Mouse (Mus musculus): ENCODE data around the gene Opn1mw. TPM values are rescaled to one million over a fixed set of nuclear protein-coding genes. Genes with fewer than 3 reads are reported as not detected.
"Not testable (repeated sequence)": the region's sequence is repeated elsewhere in the genome, so short reads cannot be mapped to it uniquely, and the experiment has no call there.

Opn1mw gene
- under 1 TPM in 1 of 2 experiments, not detected in 1; 0.62 TPM for total RNA-seq (2021)

GRCm38 (mm10) chrX:74127164-74127563, at the start of gene Opn1mw:
TSS of gene Opn1mw (plus strand) at chrX:74127464.
- no peak for DNase-seq (ENCODE audit: extremely low spot score in 1 of 2, low spot score in 1 of 2)

- DNase-seq (ENCODE audit: extremely low spot score in 1 of 2, low spot score in 1 of 2): peak in 1 of 2 experiments; percentile 2
Measured at GRCm38 (mm10) chrX:74084276-74084837, 42.9 kb upstream of the Opn1mw start.

- DNase-seq (ENCODE audit: extremely low spot score in 1 of 2, low spot score in 1 of 2): peak; percentile 60 to 64
Measured at GRCm38 (mm10) chrX:74084946-74085498, 42.2 kb upstream of the Opn1mw start.

GRCm38 (mm10) chrX:74085601-74086038, 41.6 kb upstream of the Opn1mw start:
- DNase-seq (ENCODE audit: extremely low spot score in 1 of 2, low spot score in 1 of 2): peak; percentile 82 to 83

GRCm38 (mm10) chrX:74095130-74095529, 32.1 kb upstream of the Opn1mw start:
- DNase-seq (ENCODE audit: extremely low spot score in 1 of 2, low spot score in 1 of 2): no peak

GRCm38 (mm10) chrX:74103457-74104188, 23.6 kb upstream of the Opn1mw start:
- DNase-seq (ENCODE audit: extremely low spot score in 1 of 2, low spot score in 1 of 2): no peak

GRCm38 (mm10) chrX:74105916-74106315, 21.3 kb upstream of the Opn1mw start:
- no peak for DNase-seq (ENCODE audit: extremely low spot score in 1 of 2, low spot score in 1 of 2)

- no peak for DNase-seq (ENCODE audit: extremely low spot score in 1 of 2, low spot score in 1 of 2)
Measured at GRCm38 (mm10) chrX:74108747-74109146, 18.5 kb upstream of the Opn1mw start.

GRCm38 (mm10) chrX:74114036-74114435, 13.2 kb upstream of the Opn1mw start:
- no peak for DNase-seq (ENCODE audit: extremely low spot score in 1 of 2, low spot score in 1 of 2)

- peak; percentile 11 to 50 for DNase-seq (ENCODE audit: extremely low spot score in 1 of 2, low spot score in 1 of 2)
Measured at GRCm38 (mm10) chrX:74115511-74115910, 11.8 kb upstream of the Opn1mw start.

- DNase-seq (ENCODE audit: extremely low spot score in 1 of 2, low spot score in 1 of 2): no peak
Measured at GRCm38 (mm10) chrX:74124975-74125374, 2.3 kb upstream of the Opn1mw start.

GRCm38 (mm10) chrX:74135263-74135662, 8.0 kb downstream of the Opn1mw start, which contains the start of gene Mecp2:
TSS of gene Mecp2 (minus strand) at chrX:74135363.
- DNase-seq (ENCODE audit: extremely low spot score in 1 of 2, low spot score in 1 of 2): not testable (repeated sequence)

- DNase-seq (ENCODE audit: extremely low spot score in 1 of 2, low spot score in 1 of 2): no peak
Measured at GRCm38 (mm10) chrX:74167738-74168137, 40.5 kb downstream of the Opn1mw start, which contains the start of gene Tex28. TSS of gene Tex28 (minus strand) at chrX:74167838.

GRCm38 (mm10) chrX:74176959-74177358, 49.7 kb downstream of the Opn1mw start, which contains the start of gene Tktl1:
TSS of gene Tktl1 (plus strand) at chrX:74177259.
- no peak for DNase-seq (ENCODE audit: extremely low spot score in 1 of 2, low spot score in 1 of 2)

Other genes with a start within 250 kb of the Opn1mw start
- not detected for gene Avpr2, start 235.4 kb upstream of the Opn1mw start, total RNA-seq (2021)
- 100 to 1,000 TPM; 125 to 140 TPM for gene L1cam, start 231.4 kb upstream of the Opn1mw start, total RNA-seq (2021)
- gene Arhgap4, start 205.6 kb upstream of the Opn1mw start, total RNA-seq (2021): 1 to 10 TPM; 4.7 to 5.8 TPM
- 10 to 100 TPM; 57.6 to 62.8 TPM for gene Naa10, start 205.5 kb upstream of the Opn1mw start, total RNA-seq (2021)
- 1 to 10 TPM; 3.6 to 4.2 TPM for gene Renbp, start 196.6 kb upstream of the Opn1mw start, total RNA-seq (2021)
- 10 to 100 TPM; 65.8 to 80.9 TPM for gene Hcfc1, start 161.1 kb upstream of the Opn1mw start, total RNA-seq (2021)
- 10 to 100 TPM; 46.9 to 59.1 TPM for gene Irak1, start 103.5 kb upstream of the Opn1mw start, total RNA-seq (2021)
- gene Mecp2, start 7.9 kb downstream of the Opn1mw start, total RNA-seq (2021): 10 to 100 TPM; 75.6 to 88.8 TPM
- gene Tex28, start 40.4 kb downstream of the Opn1mw start, total RNA-seq (2021): not detected
- under 1 TPM in 1 of 2 experiments, not detected in 1; 0.10 TPM for gene Tktl1, start 49.8 kb downstream of the Opn1mw start, total RNA-seq (2021)
- gene Flna, start 122.4 kb downstream of the Opn1mw start, total RNA-seq (2021): 100 to 1,000 TPM in 1 of 2 experiments, 10 to 100 TPM in 1; 82.6 to 124 TPM
- gene Emd, start 127.2 kb downstream of the Opn1mw start, total RNA-seq (2021): 10 to 100 TPM; 35.1 to 36.5 TPM
- 100 to 1,000 TPM; 171 TPM for gene Rpl10, start 143.3 kb downstream of the Opn1mw start, total RNA-seq (2021)
- 10 to 100 TPM; 48.8 to 64.9 TPM for gene Taz, start 154.4 kb downstream of the Opn1mw start, total RNA-seq (2021)
- 1 to 10 TPM; 1.8 to 2.6 TPM for gene Dnase1l1, start 154.9 kb downstream of the Opn1mw start, total RNA-seq (2021)
- gene Atp6ap1, start 169.6 kb downstream of the Opn1mw start, total RNA-seq (2021): 100 to 1,000 TPM; 333 to 352 TPM
- 100 to 1,000 TPM; 631 to 685 TPM for gene Gdi1, start 177.5 kb downstream of the Opn1mw start, total RNA-seq (2021)
- 10 to 100 TPM; 27.2 to 32.3 TPM for gene Fam50a, start 185.6 kb downstream of the Opn1mw start, total RNA-seq (2021)
- gene Plxna3, start 201.6 kb downstream of the Opn1mw start, total RNA-seq (2021): 10 to 100 TPM; 23.9 to 40.3 TPM
- 10 to 100 TPM; 26.9 to 31.2 TPM for gene Lage3, start 226.2 kb downstream of the Opn1mw start, total RNA-seq (2021)
- 10 to 100 TPM; 70.0 to 73.0 TPM for gene Ubl4a, start 245.8 kb downstream of the Opn1mw start, total RNA-seq (2021)
- gene Slc10a3, start 245.9 kb downstream of the Opn1mw start, total RNA-seq (2021): 1 to 10 TPM; 3.0 to 3.5 TPM

Data from layer of hippocampus, postnatal 25 days (tissue).